Mouse (Mus musculus) brain, adult 2 months (tissue): ENCODE data around the gene Nelfb.

Source experiments
- DNase-seq: peaks from one replicate; pipeline ENCODE4 v3.0.0; 2011; ENCODE audit warnings: low read depth, low spot score

Gene Nelfb

GRCm38 (mm10) chr2:25230581-25230980 lies 19.3 kb upstream of the Nelfb start:
- DNase-seq, result no peak

GRCm38 (mm10) chr2:25229582-25229981 lies 18.3 kb upstream of the Nelfb start:
- no peak for DNase-seq

GRCm38 (mm10) chr2:25228995-25229530 lies 17.8 kb upstream of the Nelfb start:
- DNase-seq, result no peak

GRCm38 (mm10) chr2:25228431-25228889 lies 17.2 kb upstream of the Nelfb start:
- peak; percentile 95 for DNase-seq

GRCm38 (mm10) chr2:25227406-25227805 lies 16.1 kb upstream of the Nelfb start:
- DNase-seq, result no peak

GRCm38 (mm10) chr2:25226864-25227263 lies 15.6 kb upstream of the Nelfb start:
- peak; percentile 87 for DNase-seq

GRCm38 (mm10) chr2:25225811-25226379 lies 14.6 kb upstream of the Nelfb start:
- DNase-seq, result no peak

GRCm38 (mm10) chr2:25224766-25225752 lies 13.8 kb upstream of the Nelfb start:
- DNase-seq, result peak; percentile 100

GRCm38 (mm10) chr2:25224492-25224765 lies 13.1 kb upstream of the Nelfb start, which contains the start of gene Tubb4b:
Tubb4b (minus strand) TSS chr2:25224702.
- DNase-seq, result no peak

- DNase-seq, result peak; percentile 86
These were observed 12.6 kb upstream of the Nelfb start for GRCm38 (mm10) chr2:25223681-25224491.

GRCm38 (mm10) chr2:25221331-25221772 lies 10.1 kb upstream of the Nelfb start:
- DNase-seq, result no peak

- no peak for DNase-seq
These were observed 7.2 kb upstream of the Nelfb start, which contains the start of gene Fam166a for GRCm38 (mm10) chr2:25218445-25218844. Fam166a (plus strand) TSS chr2:25218745.

- DNase-seq, result no peak
These were observed 6.4 kb upstream of the Nelfb start for GRCm38 (mm10) chr2:25217666-25218065.

GRCm38 (mm10) chr2:25214444-25214843 lies 3.2 kb upstream of the Nelfb start, which contains the start of gene Stpg3:
Stpg3 (minus strand) TSS chr2:25214637.
- DNase-seq, result no peak

GRCm38 (mm10) chr2:25213266-25213865 lies 2.1 kb upstream of the Nelfb start:
- no peak for DNase-seq

GRCm38 (mm10) chr2:25210686-25211085 lies 603 bp downstream of the Nelfb start:
- no peak for DNase-seq

GRCm38 (mm10) chr2:25207593-25207992 lies 3.7 kb downstream of the Nelfb start:
- no peak for DNase-seq

- no peak for DNase-seq
These were observed 7.6 kb downstream of the Nelfb start for GRCm38 (mm10) chr2:25203631-25204214.

GRCm38 (mm10) chr2:25200631-25201030 lies 10.7 kb downstream of the Nelfb start:
- DNase-seq, result no peak

GRCm38 (mm10) chr2:25197946-25198345 lies 13.3 kb downstream of the Nelfb start:
- DNase-seq, result no peak

GRCm38 (mm10) chr2:25197191-25197590 lies 14.1 kb downstream of the Nelfb start:
- no peak for DNase-seq
